Mouse (Mus musculus) forebrain, embryonic 13.5 days (tissue): ENCODE results near the gene Rdm1. TPM values are rescaled to one million over a fixed set of nuclear protein-coding genes. Genes with fewer than 3 reads are reported as not detected.
"Not testable (repeated sequence)": the region's sequence is repeated elsewhere in the genome, so short reads cannot be mapped to it uniquely, and the experiment has no call there.

Experiments
- ATAC-seq: fragments of 200-750 bp; cut with Nextera tagmentation; 2 replicates; pipeline ENCODE4 v1.8.0; 2017
- H3K27ac ChIP-seq: fragments of 300-500 bp; sonication (generic); 2 replicates; pipeline ENCODE4 v1.5.1; 2015; ENCODE audit warnings: inconsistent platforms, mild to moderate bottlenecking, moderate library complexity
- H3K27me3 ChIP-seq: fragments of 300-500 bp; sonication (generic); 2 replicates; pipeline ENCODE4 v1.6.1; 2015; ENCODE audit warnings: mild to moderate bottlenecking, inconsistent platforms
- H3K36me3 ChIP-seq: fragments of 300-500 bp; sonication (generic); 2 replicates; pipeline ENCODE4 v1.6.1; 2015; ENCODE audit warnings: mild to moderate bottlenecking, inconsistent platforms; ENCODE audit not compliant: poor library complexity, severe bottlenecking
- H3K4me1 ChIP-seq: fragments of 300-500 bp; sonication (generic); 2 replicates; pipeline ENCODE4 v1.6.1; 2015; ENCODE audit warnings: inconsistent platforms
- H3K4me2 ChIP-seq: fragments of 300-500 bp; sonication (generic); 2 replicates; pipeline ENCODE4 v1.6.1; 2015; ENCODE audit warnings: inconsistent platforms, mild to moderate bottlenecking, moderate library complexity
- H3K4me3 ChIP-seq: fragments of 300-500 bp; sonication (generic); 2 replicates; pipeline ENCODE4 v1.5.1; 2015; ENCODE audit warnings: mild to moderate bottlenecking, inconsistent platforms
- H3K9ac ChIP-seq: fragments of 300-500 bp; sonication (generic); 2 replicates; pipeline ENCODE4 v1.6.1; 2015; ENCODE audit warnings: mild to moderate bottlenecking, inconsistent platforms
- H3K9me3 ChIP-seq: fragments of 300-500 bp; sonication (generic); replicated peaks from 2 replicates; pipeline ENCODE4 v1.6.1; 2016; ENCODE audit warnings: inconsistent platforms
- WGBS: fragments of 180-500 bp; shearing (Covaris S2); methylation state at CpG from one replicate; pipeline ENCODE4 v1.1.7; 2015; 5-methylcytosine and 5-hydroxymethylcytosine counted together
- polyA plus RNA-seq: library from polyadenylated mRNA; unstranded; fragments of >200 nt; fragmentation: Nextera tagmentation; extraction: Ambion mirVana; gene quantifications from 2 replicates; pipeline ENCODE4 v1.2.1, GENCODE M21; 2015

Gene Rdm1
- polyA plus RNA-seq: 48.9 and 52.6 TPM in 2 replicates

DNA sequence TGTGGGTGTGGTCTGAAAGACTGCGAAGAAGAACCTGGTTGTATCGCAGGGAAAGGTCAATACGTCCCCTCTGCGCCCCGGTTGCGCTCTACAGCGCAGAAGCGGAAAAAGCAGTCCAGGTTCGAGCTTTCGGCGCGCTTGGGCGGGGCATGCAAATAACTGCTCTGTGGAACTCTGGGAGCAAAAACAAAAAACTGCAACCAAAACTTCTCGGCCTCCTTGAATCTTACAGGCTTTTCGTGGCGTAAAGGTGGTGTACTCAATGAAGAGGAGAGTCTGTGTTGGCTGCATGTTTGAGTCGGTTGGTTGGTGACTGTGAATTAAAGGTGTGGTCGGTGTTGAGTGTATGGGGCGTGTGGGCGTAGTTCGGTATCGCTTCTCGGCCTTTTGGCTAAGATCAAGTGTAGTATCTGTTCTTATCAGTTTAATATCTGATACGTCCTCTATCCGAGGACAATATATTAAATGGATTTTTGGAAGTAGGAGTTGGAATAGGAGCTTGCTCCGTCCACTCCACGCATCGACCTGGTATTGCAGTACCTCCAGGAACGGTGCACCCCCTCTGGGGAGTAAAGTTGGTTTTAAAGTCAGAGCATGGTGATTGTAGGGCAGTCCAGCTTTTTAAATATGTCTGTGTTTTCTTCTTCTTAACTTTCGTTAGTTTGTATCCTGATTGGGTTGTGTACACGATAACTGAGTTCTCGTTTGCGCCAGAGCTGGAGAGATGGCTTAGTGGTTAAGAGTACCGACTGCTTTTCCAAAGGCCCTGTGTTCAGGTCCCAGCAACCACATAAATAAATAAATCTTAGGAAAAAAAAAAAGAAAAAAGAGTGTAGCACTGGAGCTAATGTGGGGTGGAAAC lies at the start of gene Rdm1:
TSS of gene Rdm1 (plus strand) at position 201 of the 862 bp plus-strand sequence.
- H3K4me3 ChIP-seq: peak within 1 kb of the TSS; percentile 53
- peaks cover 11% of the 10 kb centered on the region for H3K4me1 ChIP-seq
- peak within 1 kb of the TSS; percentile 80 for H3K4me2 ChIP-seq
- WGBS: under 1% methylated on average over 34 of the region's 34 CpGs
- no peaks in the 10 kb centered on the region for H3K27me3 ChIP-seq
- peak within 1 kb of the TSS; percentile 71 for H3K9ac ChIP-seq
- peak within 1 kb of the TSS; percentile 91 for H3K27ac ChIP-seq
- H3K36me3 ChIP-seq: no peaks in the 10 kb centered on the region
- ATAC-seq: peak; percentile 91
- no peaks in the 10 kb centered on the region for H3K9me3 ChIP-seq

DNA sequence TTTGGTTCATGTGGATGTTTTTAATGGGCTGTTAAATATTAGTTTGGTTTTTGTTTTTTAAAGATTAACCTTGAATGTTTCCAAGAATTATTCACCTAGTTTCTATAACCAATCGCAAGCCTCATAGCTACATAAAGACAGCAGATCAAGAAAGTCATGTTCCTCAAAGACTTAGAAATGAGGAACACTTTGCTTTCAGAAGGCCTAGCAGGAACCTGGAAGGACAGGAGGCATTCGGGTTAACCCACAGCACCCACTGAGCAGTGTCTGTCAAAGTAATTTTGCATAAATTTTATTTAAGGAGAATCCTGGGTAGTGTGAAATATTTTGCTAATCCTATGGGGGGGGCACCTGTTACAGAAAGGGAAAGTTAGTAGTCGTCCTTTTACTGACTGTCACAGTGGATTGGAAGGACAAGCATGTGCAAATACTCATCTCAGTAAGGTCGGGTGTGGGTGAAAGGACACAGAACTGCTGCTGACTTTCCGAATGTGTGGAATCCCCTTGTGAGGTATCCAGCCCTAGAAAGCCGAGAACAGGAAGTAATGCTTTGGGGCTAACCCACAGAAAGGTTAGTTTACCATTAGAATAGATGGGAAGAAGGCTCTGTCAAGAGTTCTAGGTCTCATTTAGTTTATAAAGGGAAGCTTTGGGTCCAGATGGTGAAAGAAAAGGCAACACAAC lies 45.8 kb upstream of the Rdm1 start:
- ATAC-seq: no peak
- Histone ChIP-seq H3K9me3 (no peaks in the 10 kb centered on the region), H3K27ac (no peak overlapping the region), H3K4me1 (peaks cover 8% of the 10 kb centered on the region), H3K27me3 (no peaks in the 10 kb centered on the region), H3K36me3 (peaks cover 57% of the 10 kb centered on the region), H3K9ac (no peak overlapping the region), H3K4me3 (no peak overlapping the region), H3K4me2 (no peak overlapping the region)
- WGBS: 81% methylated on average over 6 of the region's 6 CpGs

DNA sequence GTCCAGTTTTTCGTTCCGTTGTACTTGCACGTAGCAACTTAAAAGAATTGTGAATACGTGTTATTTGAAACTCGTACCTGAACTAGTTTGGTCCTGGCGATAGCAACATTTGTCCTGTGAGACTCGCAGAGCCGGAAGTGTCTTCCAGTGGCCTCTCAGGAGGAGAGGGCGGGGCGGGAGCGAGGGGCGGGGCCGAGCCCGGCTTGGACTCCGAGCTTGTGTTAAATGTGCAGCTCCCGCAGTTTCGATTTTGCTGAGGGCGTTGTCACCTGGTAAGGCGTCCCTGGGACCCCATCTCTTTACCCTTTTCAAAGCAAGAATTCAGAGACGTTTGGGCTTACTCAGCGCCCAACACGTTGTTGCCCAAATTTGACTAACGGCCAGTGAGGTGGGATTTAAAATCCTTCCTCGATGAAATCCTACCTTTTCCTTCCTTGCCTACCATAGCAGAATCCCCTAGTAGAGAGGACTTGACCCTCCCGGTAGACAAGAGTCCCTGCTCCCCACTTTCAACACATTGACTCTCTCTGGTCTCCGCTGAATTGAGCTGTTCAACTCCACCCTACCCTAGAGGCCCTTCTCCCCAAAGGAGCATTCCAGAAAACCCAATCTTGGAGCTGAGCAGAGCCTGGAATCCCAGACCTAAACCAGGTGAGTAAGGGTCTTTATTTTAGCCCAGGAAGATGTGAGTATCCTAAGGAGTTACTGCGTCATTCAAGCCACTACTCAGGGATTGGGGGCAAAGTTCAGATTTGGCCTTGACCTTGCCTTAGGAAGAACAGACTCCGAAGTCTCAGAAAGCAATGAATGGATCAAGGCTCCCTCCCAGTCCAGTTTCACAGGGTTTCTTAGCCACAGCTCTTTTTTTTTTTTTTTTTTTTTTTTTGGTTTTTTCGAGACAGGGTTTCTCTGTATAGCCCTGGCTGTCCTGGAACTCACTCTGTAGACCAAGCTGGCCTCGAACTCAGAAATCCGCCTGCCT lies 44.6 kb upstream of the Rdm1 start, which contains the start of gene Tmem106a:
TSS of gene Tmem106a (plus strand) at position 189 of the 982 bp plus-strand sequence.
- ATAC-seq: no peak
- peak within 1 kb of the TSS; percentile 59 for H3K9ac ChIP-seq
- 20% methylated on average over 30 of the region's 31 CpGs for WGBS
- H3K9me3 ChIP-seq: no peaks in the 10 kb centered on the region
- H3K36me3 ChIP-seq: peaks cover 50% of the 10 kb centered on the region
- peak within 1 kb of the TSS; percentile 58 for H3K4me2 ChIP-seq
- H3K27me3 ChIP-seq: no peaks in the 10 kb centered on the region
- H3K27ac ChIP-seq: no peak within 1 kb of the TSS
- peak within 1 kb of the TSS; percentile 34 for H3K4me3 ChIP-seq
- peaks cover 8% of the 10 kb centered on the region for H3K4me1 ChIP-seq

DNA sequence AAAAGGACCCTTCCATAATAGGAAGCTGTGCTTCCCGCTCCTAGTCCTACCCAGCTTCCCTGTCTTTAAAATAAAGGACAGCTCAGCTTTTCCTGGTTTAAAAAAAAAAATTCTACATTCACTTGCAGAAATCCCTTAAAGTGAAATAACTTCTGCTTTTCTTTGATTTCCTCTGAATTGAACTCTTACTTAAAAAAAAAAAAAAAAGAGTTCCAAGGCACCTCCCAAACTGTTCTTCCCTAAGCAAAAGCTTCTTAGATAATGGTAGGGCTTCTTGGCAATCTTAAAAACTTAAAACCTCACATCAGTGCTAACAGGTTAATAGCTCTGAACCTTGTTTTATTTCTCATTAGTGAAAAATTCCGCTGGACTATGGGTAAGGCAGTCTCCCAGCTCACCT lies 43.8 kb upstream of the Rdm1 start:
- ATAC-seq: no peak
- no peak overlapping the region for H3K9ac ChIP-seq
- 85% methylated on average over 2 of the region's 2 CpGs for WGBS
- H3K36me3 ChIP-seq: peaks cover 41% of the 10 kb centered on the region
- no peak overlapping the region for H3K4me3 ChIP-seq
- H3K27me3 ChIP-seq: no peaks in the 10 kb centered on the region
- H3K9me3 ChIP-seq: no peaks in the 10 kb centered on the region
- no peak overlapping the region for H3K27ac ChIP-seq
- H3K4me1 ChIP-seq: peaks cover 8% of the 10 kb centered on the region
- no peak overlapping the region for H3K4me2 ChIP-seq

DNA sequence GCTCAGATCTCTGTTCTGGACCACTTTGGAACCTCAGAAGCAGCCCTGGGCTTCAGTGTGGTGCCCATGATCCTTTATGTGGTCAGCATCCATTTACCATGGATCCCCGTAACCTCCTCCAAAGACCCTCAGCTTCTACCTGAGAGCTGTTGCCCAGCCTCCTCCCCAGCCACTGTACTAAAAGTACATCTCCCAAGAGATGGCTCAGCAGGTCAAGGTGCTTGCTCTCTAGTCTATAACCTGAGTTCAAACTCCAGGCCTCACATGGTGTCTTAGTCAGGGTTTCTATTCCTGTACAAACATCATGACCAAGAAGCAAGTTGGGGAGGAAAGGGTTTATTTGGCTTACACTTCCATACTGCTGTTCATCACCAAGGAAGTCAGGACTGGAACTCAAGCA lies 42.0 kb upstream of the Rdm1 start:
- not testable (repeated sequence) for H3K27ac ChIP-seq, H3K4me1 ChIP-seq, H3K9ac ChIP-seq, ATAC-seq, H3K27me3 ChIP-seq, H3K4me2 ChIP-seq, H3K4me3 ChIP-seq, H3K9me3 ChIP-seq
- H3K36me3 ChIP-seq: peaks cover 24% of the 10 kb centered on the region
- WGBS: 97% methylated on average over 1 of the region's 1 CpGs

DNA sequence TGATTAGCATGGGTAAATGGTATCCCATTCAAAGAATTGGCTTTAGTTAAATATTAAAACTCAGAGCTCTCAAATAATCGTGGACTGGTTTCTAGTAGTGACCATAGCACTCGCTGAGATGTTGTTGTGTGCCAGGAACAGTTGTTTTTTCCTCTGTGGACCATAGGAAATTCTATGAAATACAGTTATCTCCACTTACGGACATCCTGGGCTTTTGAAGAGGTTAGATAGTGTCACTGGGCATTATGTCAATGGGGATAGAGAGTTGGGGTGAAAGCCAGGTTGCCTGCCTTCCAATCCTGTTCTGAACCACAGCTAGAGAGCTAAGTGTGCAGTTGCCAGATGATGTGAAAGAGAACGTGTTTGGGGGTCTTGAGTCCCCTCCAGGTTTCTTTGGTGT lies 41.2 kb upstream of the Rdm1 start:
- Histone ChIP-seq H3K9me3 (no peaks in the 10 kb centered on the region), H3K27ac (no peak overlapping the region), H3K9ac (no peak overlapping the region), H3K27me3 (no peaks in the 10 kb centered on the region), H3K4me2 (no peak overlapping the region), H3K4me1 (peaks cover 8% of the 10 kb centered on the region), H3K36me3 (peaks cover 22% of the 10 kb centered on the region), H3K4me3 (no peak overlapping the region)
- WGBS: 82% methylated on average over 4 of the region's 4 CpGs
- ATAC-seq: no peak

DNA sequence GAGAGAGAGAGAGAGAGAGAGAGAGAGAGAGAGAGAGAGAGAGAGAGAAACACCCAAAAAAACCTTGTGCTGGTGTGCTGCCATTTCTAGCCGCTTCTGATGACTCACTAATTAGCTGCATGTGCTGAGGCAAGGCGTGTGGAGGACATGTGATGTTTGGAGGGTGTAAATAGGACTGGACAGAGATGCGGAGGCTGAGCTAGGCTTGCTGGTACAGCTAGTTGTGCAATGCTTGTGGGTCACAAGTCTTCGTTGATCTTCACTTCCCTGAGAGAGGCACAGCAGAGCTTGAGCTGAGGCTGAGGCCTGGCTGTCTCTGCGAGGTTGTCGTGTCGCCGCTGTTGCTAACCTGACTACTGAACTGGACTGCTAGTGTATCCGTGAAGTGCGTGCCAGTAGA lies 39.3 kb upstream of the Rdm1 start:
- WGBS: 93% methylated on average over 10 of the region's 10 CpGs
- ATAC-seq: no peak
- Histone ChIP-seq H3K27me3 (no peaks in the 10 kb centered on the region), H3K4me2 (no peak overlapping the region), H3K9me3 (no peaks in the 10 kb centered on the region), H3K9ac (no peak overlapping the region), H3K4me3 (no peak overlapping the region), H3K4me1 (no peaks in the 10 kb centered on the region), H3K27ac (no peak overlapping the region), H3K36me3 (peaks cover 15% of the 10 kb centered on the region; the same call in 1 of the 2 replicates)

DNA sequence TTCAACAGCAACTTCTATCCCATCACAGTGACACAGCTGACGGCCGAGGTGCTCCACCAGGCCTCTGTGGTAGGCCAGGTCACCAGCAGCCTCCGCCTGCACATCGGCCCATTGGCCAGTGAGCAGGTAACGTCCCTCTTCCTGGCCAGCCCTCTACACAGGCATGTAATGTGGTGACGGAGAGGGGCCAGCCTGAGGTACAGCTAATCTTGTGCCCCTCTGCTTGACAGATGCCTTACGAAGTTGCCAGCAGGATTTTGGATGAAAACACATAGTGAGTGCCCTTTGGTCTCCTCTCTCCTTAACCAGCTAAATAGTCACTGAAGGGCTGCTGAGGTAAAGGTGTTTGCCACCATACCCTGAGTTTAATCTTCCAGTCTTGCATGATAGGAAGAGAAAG lies 38.1 kb upstream of the Rdm1 start:
- no peaks in the 10 kb centered on the region for H3K4me1 ChIP-seq
- WGBS: 92% methylated on average over 7 of the region's 7 CpGs
- no peaks in the 10 kb centered on the region for H3K27me3 ChIP-seq

DNA sequence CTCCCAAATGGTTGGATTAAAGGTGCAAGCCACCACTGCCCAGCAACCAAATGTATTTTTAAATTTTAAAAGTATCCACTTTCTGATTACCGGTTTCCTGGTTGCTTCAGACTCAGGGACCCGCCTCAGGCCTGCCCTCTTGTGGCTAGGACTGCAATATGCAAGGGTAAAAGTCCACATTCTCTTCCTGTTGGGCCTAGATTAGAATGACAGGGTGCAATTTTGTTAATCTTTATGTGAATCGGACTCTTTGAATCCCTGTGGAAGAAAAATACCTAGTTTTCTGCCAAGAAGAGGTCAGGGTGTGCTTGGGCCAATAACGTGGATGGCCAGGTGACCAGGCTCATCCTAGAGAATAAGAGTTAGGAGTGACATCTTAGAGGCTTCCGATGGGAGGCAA lies 37.6 kb upstream of the Rdm1 start:
- WGBS: 29% methylated on average over 5 of the region's 5 CpGs
- no peak overlapping the region for H3K4me2 ChIP-seq

More for the DNA sequence above, 38.1 kb upstream of the Rdm1 start:
- H3K36me3 ChIP-seq: peaks cover 15% of the 10 kb centered on the region; the same call in 1 of the 2 replicates
- H3K27ac ChIP-seq: no peak overlapping the region; the same call in 1 of the 2 replicates
- H3K4me3 ChIP-seq: no peak overlapping the region
- H3K4me2 ChIP-seq: no peak overlapping the region
- no peak for ATAC-seq
- no peak overlapping the region for H3K9ac ChIP-seq
- no peaks in the 10 kb centered on the region for H3K9me3 ChIP-seq

DNA sequence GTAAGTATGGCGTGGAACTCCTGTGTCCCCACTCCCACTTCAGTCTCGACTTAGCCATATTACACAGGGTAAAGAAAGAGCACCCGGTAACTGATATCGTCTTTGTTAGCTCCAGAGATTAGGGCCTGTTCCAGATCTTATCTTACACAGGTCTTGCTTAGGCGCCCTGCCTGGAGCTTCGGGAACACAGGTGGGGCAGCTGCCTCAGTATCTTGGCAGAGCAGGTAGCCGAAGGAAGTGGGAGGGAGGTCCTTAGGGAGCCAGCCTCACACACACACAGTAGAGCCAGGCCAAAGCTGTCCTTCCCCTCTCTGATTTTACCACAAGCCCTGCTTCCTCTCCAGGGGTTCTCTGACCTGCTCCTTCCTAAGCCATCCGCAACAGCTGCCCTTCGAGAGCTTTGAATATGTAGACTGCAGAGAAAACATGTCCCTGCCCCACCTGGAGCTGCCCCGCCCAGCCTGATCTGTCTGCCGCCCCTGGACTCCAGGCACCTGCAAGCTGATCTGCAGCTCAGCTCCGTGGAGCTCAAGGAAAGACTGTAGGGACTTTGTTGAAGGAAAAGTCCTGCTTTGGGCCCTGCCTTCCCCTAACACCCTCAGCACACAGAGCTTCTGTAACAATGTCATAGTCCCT lies 36.9 kb upstream of the Rdm1 start:
- no peak overlapping the region for H3K9ac ChIP-seq
- no peaks in the 10 kb centered on the region for H3K4me1 ChIP-seq
- WGBS: 77% methylated on average over 12 of the region's 12 CpGs
- no peak overlapping the region for H3K27ac ChIP-seq
- no peaks in the 10 kb centered on the region for H3K9me3 ChIP-seq
- H3K4me2 ChIP-seq: no peak overlapping the region
- no peak for ATAC-seq
- H3K36me3 ChIP-seq: peaks cover 15% of the 10 kb centered on the region; the same call in 1 of the 2 replicates
- H3K27me3 ChIP-seq: no peaks in the 10 kb centered on the region
- H3K4me3 ChIP-seq: no peak overlapping the region

More for the DNA sequence above, 37.6 kb upstream of the Rdm1 start:
- no peaks in the 10 kb centered on the region for H3K9me3 ChIP-seq
- H3K9ac ChIP-seq: no peak overlapping the region
- H3K27me3 ChIP-seq: no peaks in the 10 kb centered on the region
- ATAC-seq: no peak
- H3K4me3 ChIP-seq: no peak overlapping the region
- no peak overlapping the region for H3K27ac ChIP-seq
- H3K36me3 ChIP-seq: peaks cover 15% of the 10 kb centered on the region; the same call in 1 of the 2 replicates
- no peaks in the 10 kb centered on the region for H3K4me1 ChIP-seq

DNA sequence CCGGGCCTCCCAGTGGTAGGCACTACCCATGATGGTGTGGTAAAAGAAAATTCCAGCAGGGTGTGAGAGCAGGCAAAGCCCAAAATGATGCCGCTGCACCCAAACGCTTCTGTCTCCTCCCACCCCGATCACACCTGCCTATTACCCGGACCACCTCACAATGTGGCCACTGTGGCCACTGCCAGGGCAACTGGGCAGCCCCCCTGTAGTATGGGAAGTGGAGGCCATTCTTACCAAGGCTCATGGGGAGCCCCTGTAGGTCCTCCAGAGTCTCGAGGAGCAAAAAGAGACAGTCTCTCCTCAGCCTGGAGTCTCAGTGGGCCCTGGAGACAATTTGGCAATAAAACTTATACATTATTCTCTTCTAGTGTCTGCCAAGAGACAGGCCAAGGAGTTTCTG lies 27.8 kb upstream of the Rdm1 start, which contains the start of gene Gm11634:
TSS of gene Gm11634 (minus strand) at position 101 of the 400 bp plus-strand sequence.
- no peak within 1 kb of the TSS for H3K4me3 ChIP-seq
- no peak within 1 kb of the TSS for H3K4me2 ChIP-seq
- no peaks in the 10 kb centered on the region for H3K4me1 ChIP-seq
- ATAC-seq: no peak
- 77% methylated on average over 6 of the region's 6 CpGs for WGBS
- H3K27ac ChIP-seq: no peak within 1 kb of the TSS
- peaks cover 5% of the 10 kb centered on the region; the same call in 1 of the 2 replicates for H3K27me3 ChIP-seq
- H3K9me3 ChIP-seq: no peaks in the 10 kb centered on the region
- no peaks in the 10 kb centered on the region for H3K36me3 ChIP-seq
- 0 out of 2 replicates have a peak within 1 kb of the TSS, but pooled peaks have one; percentile 5 for H3K9ac ChIP-seq
